Mouse (Mus musculus) left cerebral cortex, adult 2 months (tissue): ENCODE results near the gene Foxp1. TPM values are rescaled to one million over a fixed set of nuclear protein-coding genes. Genes with fewer than 3 reads are reported as not detected.
A peak's percentile ranks its signal among the peaks of the same experiment; 100 is the strongest.

Source experiments
- DNase-seq, 2 experiments: peaks; one replicate each; pipeline ENCODE4 v3.0.0; 2021 to 2022; ENCODE audit warnings: low spot score in 2 of 2, mixed read lengths in 1 of 2; ENCODE audit errors: extremely low spot score in 1 of 2
- H3K27ac ChIP-seq: fragments of 200-600 bp; 2 replicates; pipeline ENCODE4 v1.8.1; 2022
- H3K4me3 ChIP-seq: fragments of 200-600 bp; 2 replicates; pipeline ENCODE4 v1.8.1; 2022
- CTCF ChIP-seq: fragments of 200-600 bp; IDR thresholded peaks from 2 replicates; pipeline ENCODE4 v1.8.1; 2022; ENCODE audit warnings: antibody characterized with exemption, mild to moderate bottlenecking, moderate library complexity
- intact Hi-C: fragments of 180-260 bp; cut with DNase I; formaldehyde crosslinking; loops from one replicate; pipeline ENCODE4 v1.15.1; 2025
- total RNA-seq, 2 experiments: library from RNA; stranded (reverse); gene quantifications; 2 replicates each; pipeline ENCODE4 v1.2.3; 2021

Foxp1 gene
- total RNA-seq, 2 experiments from 2014 or later: 133 to 139 TPM

DNA sequence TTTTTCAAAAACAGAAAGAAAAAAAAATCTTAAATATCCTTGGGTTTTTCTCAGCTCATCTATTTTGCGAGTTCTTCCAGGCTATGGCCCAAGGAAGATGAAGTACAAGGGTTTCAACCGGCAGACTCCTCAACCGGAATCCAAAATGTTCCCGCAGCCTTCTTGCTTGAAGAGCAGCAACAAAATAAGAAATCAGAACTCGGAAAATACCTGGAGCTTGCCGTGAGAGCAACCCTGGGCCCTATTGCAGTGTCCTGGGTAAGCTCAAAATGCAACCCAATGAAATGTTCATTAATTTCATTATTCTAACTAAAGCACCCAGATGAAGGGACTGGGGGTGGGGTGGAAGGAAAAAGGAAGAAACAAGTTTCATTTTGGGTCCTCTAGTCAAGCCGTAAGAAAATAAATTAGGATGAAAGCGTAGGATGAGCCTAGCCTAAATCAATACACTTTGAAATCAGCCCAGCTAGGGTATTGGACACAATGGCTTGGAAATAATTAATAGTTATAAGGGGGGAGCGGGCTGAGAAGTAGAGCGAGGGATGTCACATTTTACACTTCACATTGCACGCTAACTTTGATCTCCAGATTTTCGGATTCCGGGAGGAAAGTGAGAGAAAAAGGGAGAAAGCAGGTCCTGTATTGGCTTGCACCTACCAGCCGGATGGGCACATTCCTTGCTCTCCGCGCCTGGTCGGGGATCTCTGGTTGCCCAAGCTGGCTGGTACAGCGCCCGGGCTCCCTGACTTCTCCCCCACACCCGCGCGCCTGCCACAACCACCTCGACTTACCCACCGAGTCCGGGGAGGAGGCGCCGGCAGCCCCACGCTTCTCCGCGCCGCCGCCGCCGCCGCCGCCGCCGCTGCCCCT, 2.5 kb downstream of the Foxp1 start:
- peak overlapping the region; percentile 99 for H3K27ac ChIP-seq
- DNase-seq: peak; percentile 33 to 39
- TF ChIP-seq CTCF: no peak
- peak overlapping the region; percentile 92 for H3K4me3 ChIP-seq
- intact Hi-C loops: loop anchor here (5.0 to 10.0 kb wide), 7 partner anchors 78 to 575 kb away; no protein-coding TSS in a partner anchor

DNA sequence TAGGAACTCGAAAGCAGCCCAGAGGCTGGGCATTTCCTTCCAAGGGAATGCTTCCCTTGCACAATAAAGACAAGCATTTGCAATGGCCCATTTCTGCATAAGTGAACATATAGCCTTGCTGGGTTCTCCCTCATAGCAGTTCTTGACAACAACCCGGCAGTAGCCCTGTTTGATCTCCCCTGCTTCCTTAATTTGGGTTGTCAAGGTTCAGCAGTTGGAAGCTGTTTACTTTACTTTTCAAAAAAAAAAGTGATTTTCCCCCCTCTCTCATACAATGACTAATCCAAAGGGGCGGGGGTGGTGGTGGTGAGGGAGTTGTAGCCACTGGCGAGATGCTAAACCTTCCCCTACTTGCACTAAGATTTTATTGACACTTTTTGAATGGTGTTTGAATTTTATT, 3.5 kb downstream of the Foxp1 start:
- TF ChIP-seq CTCF: no peak
- H3K4me3 ChIP-seq: peak overlapping the region; percentile 92
- DNase-seq: no peak

DNA sequence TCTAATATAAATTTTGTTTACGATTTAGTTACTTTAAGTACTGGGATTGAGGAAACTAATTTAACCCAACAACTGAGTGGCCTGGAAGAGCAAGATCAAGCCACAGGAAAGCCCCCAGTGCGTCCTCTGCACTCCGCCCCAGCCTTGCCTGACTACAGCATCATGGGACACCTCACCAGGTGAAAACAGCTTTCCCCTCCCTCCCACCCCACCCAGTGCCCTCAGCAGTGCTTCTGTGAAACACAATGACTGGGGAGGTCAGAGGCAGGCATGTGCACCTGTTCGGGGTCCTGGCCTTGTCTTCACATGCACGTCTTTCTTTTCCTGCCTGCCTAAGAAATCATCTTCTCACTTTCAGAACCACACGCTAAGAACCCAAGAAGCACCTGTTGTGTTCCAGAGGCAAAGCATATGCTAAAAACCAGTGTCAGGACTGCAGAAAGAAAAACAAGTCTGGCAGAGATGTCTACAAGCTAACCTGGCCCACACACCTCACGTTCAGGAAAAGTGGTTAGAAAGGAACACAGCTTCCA, 6.8 kb downstream of the Foxp1 start:
- Histone ChIP-seq H3K27ac (peak overlapping the region; percentile 64), H3K4me3 (peak overlapping the region; percentile 4)
- DNase-seq: no peak
- no peak for TF ChIP-seq CTCF
- intact Hi-C loops: no loop called here

More for the DNA sequence above, 3.5 kb downstream of the Foxp1 start:
- intact Hi-C loops: no loop called here
- peak overlapping the region; percentile 99 for H3K27ac ChIP-seq

DNA sequence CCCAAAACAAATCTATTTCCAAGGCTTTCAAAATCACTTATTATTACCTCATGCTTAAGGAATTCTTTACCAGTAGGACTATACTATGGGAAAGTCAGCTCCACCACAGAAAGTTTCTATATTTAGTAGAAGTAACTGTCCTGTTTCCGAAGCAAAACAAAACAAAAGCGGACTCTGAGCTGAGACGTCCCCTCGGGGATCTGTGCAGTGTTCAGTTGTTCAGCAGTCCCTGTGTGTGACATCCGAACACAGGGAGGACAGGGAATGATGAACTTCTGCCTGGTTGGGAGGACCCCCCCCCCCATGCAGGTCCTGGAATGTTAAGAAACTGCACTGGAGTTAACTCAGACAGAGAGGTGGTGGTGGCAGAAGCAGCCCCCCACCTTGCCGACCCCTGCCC, 10.7 kb downstream of the Foxp1 start:
- Histone ChIP-seq H3K4me3 (no peak overlapping the region), H3K27ac (no peak overlapping the region)
- no peak for DNase-seq
- no peak for TF ChIP-seq CTCF
- intact Hi-C loops: no loop called here

DNA sequence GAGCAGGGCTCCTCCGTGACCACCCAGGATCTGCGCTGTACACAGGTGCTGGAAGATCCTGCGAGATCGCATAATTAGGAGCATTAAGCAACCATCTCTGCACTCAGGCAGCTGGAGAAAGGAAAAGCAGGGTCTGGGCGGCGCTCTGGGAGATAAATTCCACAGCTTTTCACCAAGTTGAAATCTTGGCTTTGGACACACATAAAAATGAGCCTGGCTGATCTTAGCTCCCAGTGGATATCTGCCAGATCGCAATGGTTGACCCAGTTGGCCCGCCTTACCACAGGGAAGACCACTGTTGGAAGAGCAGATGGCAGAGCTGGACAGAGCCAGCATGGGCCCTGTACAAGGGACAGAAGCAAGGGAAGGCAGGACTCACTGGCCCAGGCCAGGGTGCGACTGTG, 13.3 kb downstream of the Foxp1 start:
- TF ChIP-seq CTCF: no peak
- no peak overlapping the region for H3K4me3 ChIP-seq
- intact Hi-C loops: no loop called here
- no peak overlapping the region for H3K27ac ChIP-seq
- DNase-seq: no peak

DNA sequence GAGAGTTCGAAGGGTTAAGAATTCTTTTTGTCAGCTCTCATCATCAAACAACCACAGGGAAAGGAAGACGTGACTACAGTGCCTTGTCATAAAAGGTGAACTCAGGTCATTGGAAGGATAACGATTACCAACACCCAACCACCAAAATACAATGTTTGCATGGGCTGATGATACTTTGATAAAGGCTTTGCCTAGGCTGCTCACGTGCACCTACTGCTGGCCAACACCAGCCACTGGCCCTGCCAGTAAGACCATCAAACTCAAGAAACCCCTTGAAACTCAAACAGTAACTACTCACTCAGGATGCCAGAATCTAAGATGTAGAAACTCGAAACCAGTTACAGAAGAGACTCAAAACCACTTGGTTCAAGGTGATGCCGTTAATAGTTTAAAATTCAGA, 15.7 kb downstream of the Foxp1 start:
- DNase-seq: no peak
- Histone ChIP-seq H3K27ac (no peak overlapping the region), H3K4me3 (no peak overlapping the region)
- intact Hi-C loops: no loop called here
- peak; percentile 32 for TF ChIP-seq CTCF

DNA sequence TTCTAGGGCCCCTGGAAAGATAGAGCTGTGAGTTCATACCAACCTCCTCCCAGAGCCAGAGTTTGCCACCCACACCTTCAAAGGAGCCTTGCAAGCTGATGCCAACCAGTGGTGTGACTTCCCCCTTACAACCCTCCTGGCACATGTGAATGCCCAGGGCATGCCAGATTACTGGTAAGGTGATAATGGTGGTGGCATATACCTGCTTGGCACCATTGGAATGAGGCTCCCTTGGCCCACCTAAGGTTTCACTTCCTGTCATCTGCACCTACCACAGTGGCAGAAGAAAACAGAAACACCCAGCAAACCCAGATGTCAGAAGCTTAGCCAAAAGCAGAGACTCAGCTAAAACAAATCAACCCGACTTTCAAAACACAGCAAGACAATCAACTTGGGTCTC, 18.8 kb downstream of the Foxp1 start:
- no peak for DNase-seq
- no peak overlapping the region for H3K27ac ChIP-seq

DNA sequence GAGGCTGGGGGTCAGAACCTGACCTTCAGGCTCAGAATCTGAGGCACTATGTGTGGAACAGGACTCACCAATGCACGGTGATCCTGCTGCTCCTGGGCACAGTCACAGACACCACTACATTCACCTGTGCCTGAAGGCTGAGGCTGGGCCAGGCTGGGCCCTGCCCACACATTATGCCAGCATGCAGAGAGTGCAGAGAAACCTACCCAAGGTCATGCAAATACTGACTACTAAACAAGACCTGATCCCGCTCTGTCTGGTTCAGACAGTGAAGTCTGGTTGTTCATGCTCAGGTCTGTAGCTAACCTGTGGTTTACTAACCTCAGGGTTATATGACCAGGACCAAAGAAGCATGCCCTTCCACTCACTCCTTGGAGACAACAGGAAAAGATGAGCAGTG, 19.8 kb downstream of the Foxp1 start:
- no peak for DNase-seq
- no peak overlapping the region for H3K4me3 ChIP-seq
- intact Hi-C loops: no loop called here
- H3K27ac ChIP-seq: no peak overlapping the region
- no peak for TF ChIP-seq CTCF

More for the DNA sequence above, 18.8 kb downstream of the Foxp1 start:
- H3K4me3 ChIP-seq: no peak overlapping the region
- no peak for TF ChIP-seq CTCF
- intact Hi-C loops: no loop called here

DNA sequence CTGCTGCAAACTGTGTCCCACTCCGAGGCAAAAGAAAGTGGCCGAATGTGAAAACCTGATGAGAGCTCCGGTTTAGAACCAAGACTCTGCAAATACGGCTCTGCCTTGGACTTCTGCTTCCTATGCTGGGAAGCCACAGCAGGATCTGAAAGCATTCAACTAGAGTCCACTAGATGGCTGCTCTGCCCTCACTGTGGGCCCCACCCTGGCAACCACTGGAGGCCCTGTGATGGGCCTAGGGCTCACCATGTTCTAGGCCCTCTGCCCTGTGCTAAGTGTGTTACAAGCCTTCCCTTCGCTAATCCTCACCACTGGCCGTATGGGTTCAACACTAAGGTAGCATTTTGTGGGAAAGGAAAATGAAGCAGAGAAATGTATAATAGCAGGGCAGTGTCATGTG, 20.2 kb downstream of the Foxp1 start:
- intact Hi-C loops: no loop called here
- H3K27ac ChIP-seq: no peak overlapping the region
- TF ChIP-seq CTCF: no peak; the same call in 1 of the 2 replicates
- H3K4me3 ChIP-seq: no peak overlapping the region
- no peak for DNase-seq

DNA sequence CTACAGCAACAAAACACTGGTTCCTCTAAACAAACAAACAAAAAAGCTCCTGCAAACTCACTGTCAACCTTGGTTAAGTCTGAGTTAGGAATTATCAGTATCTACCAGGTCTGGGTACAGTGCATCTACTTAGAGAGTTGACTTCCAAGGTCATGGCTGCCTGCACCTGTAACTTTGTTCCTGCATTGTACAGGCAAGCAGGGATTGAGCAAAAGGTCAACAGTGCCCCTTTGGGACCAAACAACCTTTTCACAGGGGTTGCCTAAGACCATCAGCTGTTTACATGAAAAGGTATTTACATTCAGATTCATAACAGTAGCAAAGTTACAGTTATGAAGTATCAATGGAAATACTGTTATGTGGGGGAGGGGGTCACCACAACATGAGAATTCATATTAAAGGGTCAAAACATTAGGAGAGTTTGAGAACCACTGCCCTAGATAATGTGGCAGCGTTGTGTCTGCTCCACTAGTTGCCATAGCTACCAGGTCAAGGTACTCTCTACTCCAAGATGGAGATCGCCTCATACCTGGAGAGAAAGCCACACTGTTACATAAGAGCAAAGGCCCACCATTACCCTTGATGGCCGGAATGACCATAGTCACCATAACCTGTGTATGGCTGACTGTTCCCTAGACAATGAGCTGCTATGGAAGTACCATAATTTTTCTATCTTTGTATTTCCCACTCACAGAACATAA, 21.8 kb downstream of the Foxp1 start:
- Histone ChIP-seq H3K27ac (no peak overlapping the region), H3K4me3 (no peak overlapping the region)
- TF ChIP-seq CTCF: no peak
- intact Hi-C loops: no loop called here
- DNase-seq: no peak

DNA sequence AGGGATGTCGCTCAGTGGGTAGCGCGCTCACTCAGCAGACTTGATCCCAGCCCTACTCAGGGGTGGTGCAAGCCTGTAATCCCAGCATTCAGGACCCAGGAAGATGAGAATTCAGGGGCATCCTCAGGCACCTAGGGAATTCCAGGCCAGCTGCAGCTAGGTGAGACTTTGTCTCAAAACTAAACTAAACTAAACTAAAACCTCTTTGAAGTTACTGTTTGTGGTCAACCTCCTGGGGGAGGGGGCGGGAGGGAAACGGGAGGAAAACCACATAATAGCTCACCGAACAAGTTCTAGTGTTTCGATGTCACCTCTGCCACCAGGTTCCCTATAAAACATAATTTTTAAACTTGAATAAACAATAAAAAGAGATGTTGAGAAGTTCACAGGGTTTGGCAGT, 24.4 kb downstream of the Foxp1 start:
- H3K27ac ChIP-seq: no peak overlapping the region
- TF ChIP-seq CTCF: no peak
- no peak overlapping the region for H3K4me3 ChIP-seq
- DNase-seq: no peak
- intact Hi-C loops: no loop called here

DNA sequence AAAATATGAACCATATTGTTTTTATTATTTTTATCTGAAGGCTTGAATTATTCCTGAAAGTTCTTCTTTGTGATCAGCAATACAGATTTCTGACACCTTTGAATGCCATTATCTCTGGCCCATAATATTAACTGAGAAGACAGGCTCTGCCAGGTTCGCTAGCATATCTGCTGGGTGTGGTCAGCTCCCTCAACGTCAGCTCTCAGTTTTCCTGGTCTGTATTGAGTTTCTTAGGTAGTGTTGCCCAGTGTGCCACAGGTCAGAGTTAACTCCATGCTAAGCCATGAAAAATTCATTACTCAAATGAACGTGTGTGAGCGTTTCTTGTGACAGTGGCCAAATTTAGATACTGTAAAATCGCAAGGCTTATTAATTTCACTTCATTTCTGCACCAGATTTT, 26.4 kb downstream of the Foxp1 start:
- no peak for DNase-seq
- no peak for TF ChIP-seq CTCF
- Histone ChIP-seq H3K27ac (no peak overlapping the region), H3K4me3 (no peak overlapping the region)
- intact Hi-C loops: no loop called here
